Mouse (Mus musculus) bone marrow, adult 2 months (tissue): ENCODE data around the gene Aldh2.

Experiments used
- CTCF ChIP-seq: fragments of 200-500 bp; IDR thresholded peaks from 2 replicates; pipeline ENCODE4 v1.5.1; 2011; ENCODE audit warnings: low read length, control low read depth; ENCODE audit not compliant: control insufficient read depth, insufficient read depth
- POLR2A ChIP-seq: fragments of 200-500 bp; IDR thresholded peaks from 2 replicates; pipeline ENCODE4 v1.6.1; 2011; ENCODE audit warnings: low read depth, mild to moderate bottlenecking, control low read depth, low read length, borderline replicate concordance; ENCODE audit not compliant: control insufficient read depth

DNA sequence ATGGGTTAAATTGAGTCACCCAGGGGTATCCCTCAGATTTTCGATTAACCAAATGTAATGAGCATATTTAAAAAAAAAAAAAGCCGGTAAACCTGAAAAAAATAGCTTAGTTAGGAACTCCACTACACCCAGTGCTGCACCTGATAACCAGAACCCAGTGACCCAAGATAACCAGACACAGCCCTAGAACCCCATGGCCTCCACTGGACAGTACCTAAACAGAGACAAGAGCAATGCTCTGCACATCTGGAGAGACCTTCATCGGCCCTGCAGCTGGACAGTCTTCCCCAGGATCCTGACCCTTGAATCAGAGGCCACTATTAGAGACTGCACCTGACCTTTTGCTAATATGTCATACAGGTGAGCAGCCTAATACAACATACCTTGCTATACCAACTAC lies 46.5 kb downstream of the Aldh2 start:
- TF ChIP-seq CTCF (no peak), POLR2A (no peak)
